15 mouse cellular contexts compared by ENCODE assay signal in genomic region chr3:99930920-99931620, GRCm38 (mm10). TPM values are rescaled to one million over a fixed set of nuclear protein-coding genes. Genes with fewer than 3 reads are reported as not detected.
DNase-seq lines count a peak whose midpoint lies in the region; ATAC-seq lines count a peak whose summit lies in the region.
"Had no signal": no experiment of that assay in that cellular context is flagged by ENCODE, and none has a peak within 500 bp of the region (broad histone marks: within the 10 kb centered on the region; RNA-seq: fewer than 3 reads in every experiment).

No protein-coding gene starts in this region.

- H3K27me3 ChIP-seq in limb, embryonic 12.5 days: no peaks in the 10 kb centered on the region
- H3K27me3 ChIP-seq in midbrain, embryonic 15.5 days (replicated peaks): no peaks in the 10 kb centered on the region
- H3K27me3 ChIP-seq: midbrain, embryonic 12.5 days; neural tube, embryonic 12.5 days had no signal

- WGBS in limb, embryonic 12.5 days: 16% methylated on average over 12 of the region's 12 CpGs
- 79% methylated on average over 12 of the region's 12 CpGs for WGBS in midbrain, embryonic 15.5 days

- peak overlapping the region; percentile 38 for H3K4me2 ChIP-seq in limb, embryonic 12.5 days
- no peak overlapping the region for H3K4me2 ChIP-seq in midbrain, embryonic 15.5 days
- H3K4me2 ChIP-seq: heart, embryonic 15.5 days; midbrain, embryonic 12.5 days; neural tube, embryonic 12.5 days had no signal

- no peaks in the 10 kb centered on the region for H3K36me3 ChIP-seq in limb, embryonic 12.5 days
- no peaks in the 10 kb centered on the region for H3K36me3 ChIP-seq in midbrain, embryonic 15.5 days (replicated peaks)
- H3K36me3 ChIP-seq: forebrain, embryonic 10.5 days; heart, embryonic 15.5 days; midbrain, embryonic 12.5 days; neural tube, embryonic 12.5 days had no signal

- no peak overlapping the region for H3K4me3 ChIP-seq in limb, embryonic 12.5 days (replicated peaks)
- no peak overlapping the region for H3K4me3 ChIP-seq in midbrain, embryonic 15.5 days
- H3K4me3 ChIP-seq: forebrain, embryonic 10.5 days; heart, embryonic 15.5 days; midbrain, embryonic 12.5 days; neural tube, embryonic 12.5 days had no signal

- DNase-seq in embryo, embryonic 11.5 days (ENCODE audit: low read depth, low spot score): peak; percentile 27
- no peak for DNase-seq in embryo, embryonic 9.5 days (ENCODE audit: extremely low spot score)
- DNase-seq in fibroblast of lung, adult 2 months (ENCODE audit: low read depth): peak; percentile 45
- peak; percentile 45 to 62 for DNase-seq in kidney, adult 8-10 months
- no peak for DNase-seq in layer of hippocampus, postnatal 25 days (ENCODE audit: extremely low spot score in 1 of 2, low spot score in 1 of 2)
- DNase-seq in left cerebral cortex, postnatal 4 days: no peak
- DNase-seq: cerebellum, adult 9-11 months; lung, postnatal 10 days had no signal

- ATAC-seq in limb, embryonic 12.5 days (ENCODE audit: insufficient number of reproducible peaks, insufficient read depth, low FRiP score, low TSS enrichment, low read depth): peak; percentile 71
- no peak for ATAC-seq in midbrain, embryonic 15.5 days (replicated peaks)
- ATAC-seq: hindbrain, postnatal 0 days had no signal

- H3K27ac ChIP-seq in limb, embryonic 12.5 days: peak overlapping the region; percentile 87
- H3K27ac ChIP-seq in midbrain, embryonic 15.5 days: no peak overlapping the region
- H3K27ac ChIP-seq: forebrain, embryonic 10.5 days; heart, embryonic 15.5 days; hindbrain, postnatal 0 days; midbrain, embryonic 12.5 days; neural tube, embryonic 12.5 days had no signal

- H3K4me1 ChIP-seq in limb, embryonic 12.5 days (replicated peaks): peaks cover 35% of the 10 kb centered on the region
- H3K4me1 ChIP-seq in midbrain, embryonic 15.5 days: no peaks in the 10 kb centered on the region
- H3K4me1 ChIP-seq: forebrain, embryonic 10.5 days; heart, embryonic 15.5 days; midbrain, embryonic 12.5 days; neural tube, embryonic 12.5 days had no signal

- intact Hi-C loops in left cerebral cortex, postnatal 4 days (cut with DNase I): no loop called here

- no peak overlapping the region for H3K9ac ChIP-seq in limb, embryonic 12.5 days (replicated peaks)
- H3K9ac ChIP-seq in midbrain, embryonic 15.5 days: no peak overlapping the region
- H3K9ac ChIP-seq: heart, embryonic 15.5 days; midbrain, embryonic 12.5 days; neural tube, embryonic 12.5 days had no signal

- no peaks in the 10 kb centered on the region for H3K9me3 ChIP-seq in limb, embryonic 12.5 days
- H3K9me3 ChIP-seq in midbrain, embryonic 15.5 days: no peaks in the 10 kb centered on the region
- H3K9me3 ChIP-seq: forebrain, embryonic 10.5 days; heart, embryonic 15.5 days; midbrain, embryonic 12.5 days; neural tube, embryonic 12.5 days had no signal

RNA-seq across cellular contexts. Expression of gene Spag17, which starts 45.9 kb away (rescaled TPM):
- polyA plus RNA-seq in limb, embryonic 12.5 days (2016; fragmentation: Nextera tagmentation; extraction: Ambion mirVana): 0.60 and 0.99 TPM in 2 replicates
- 0.40 and 0.68 TPM in 2 replicates for polyA plus RNA-seq in midbrain, embryonic 15.5 days (2015; fragmentation: Nextera tagmentation; extraction: Ambion mirVana)
- under 1 TPM; 0.12 to 0.21 TPM for total RNA-seq in layer of hippocampus, postnatal 25 days (2021)
- 1 to 10 TPM; 1.1 to 1.2 TPM for total RNA-seq in left cerebral cortex, postnatal 4 days (2021)

Comparison
In these comparisons a context has a peak if more than half of its experiments do, and no peak if none do; other contexts are left out.
1. DNase-seq: peak in embryo, embryonic 11.5 days (single experiment), fibroblast of lung, adult 2 months (single experiment) and kidney, adult 8-10 months (2 of 2); none in embryo, embryonic 9.5 days (single experiment), layer of hippocampus, postnatal 25 days (0 of 2) and left cerebral cortex, postnatal 4 days (single experiment).